Mouse (Mus musculus) stomach, postnatal 0 days (tissue): ENCODE measurements at regions not wholly inside any gene's neighbourhood (a gene's known extent, or its start where the extent isn't known, plus 50 kb on each side); places are given as distances from the start of the nearest gene placed in this dataset.

Experiments
- CTCF ChIP-seq: IDR thresholded peaks from 2 replicates; pipeline ENCODE4 v1.5.1; 2016; ENCODE audit warnings: antibody characterized with exemption, low read depth, mild to moderate bottlenecking, moderate library complexity
- EP300 ChIP-seq: optimal IDR thresholded peaks from 2 replicates; pipeline ENCODE3; 2016; ENCODE audit warnings: antibody characterized with exemption

DNA sequence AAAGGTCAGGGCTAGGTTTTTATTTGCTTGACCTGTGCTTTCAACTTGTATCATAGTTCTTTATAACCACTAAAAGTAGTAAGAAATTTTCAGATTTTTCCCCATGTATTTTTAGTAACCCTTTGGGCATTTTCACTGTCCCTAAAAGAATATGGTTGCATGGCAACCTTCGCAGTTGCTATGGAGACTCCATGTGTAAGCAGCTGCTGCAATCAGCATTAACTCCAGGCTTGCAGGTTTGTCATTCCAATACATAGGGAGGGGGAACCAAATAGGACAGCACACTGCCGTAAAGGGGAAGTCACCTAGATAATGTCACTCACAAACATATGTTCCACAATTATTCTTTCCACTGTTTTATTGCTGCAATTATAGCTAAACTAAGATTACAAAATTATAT is 328.3 kb upstream of the Cypt12 start:
- no peak for TF ChIP-seq EP300
- no peak for TF ChIP-seq CTCF
